Mouse (Mus musculus) heart, postnatal 14 days (tissue): ENCODE data around the gene Nr1h4. TPM values are rescaled to one million over a fixed set of nuclear protein-coding genes. Genes with fewer than 3 reads are reported as not detected.

Experiments used
- DNase-seq, 2 experiments: peaks; one replicate each; pipeline ENCODE4 v3.0.0; 2021 to 2022
- intact Hi-C: fragments of 180-260 bp; cut with DNase I; formaldehyde crosslinking; loops from one replicate; pipeline ENCODE4 v1.15.1; 2025
- total RNA-seq, 2 experiments: library from RNA; stranded (reverse); gene quantifications; 2 replicates each; pipeline ENCODE4 v1.2.3; 2021

Gene Nr1h4
- total RNA-seq, 2 experiments from 2014 or later = 0.51 to 0.53 TPM

GRCm38 (mm10) chr10:89483113-89483512 is 50.3 kb downstream of the Nr1h4 start:
- no peak for DNase-seq
- intact Hi-C loops = no loop called here

GRCm38 (mm10) chr10:89482142-89482681 is 51.2 kb downstream of the Nr1h4 start:
- intact Hi-C loops = no loop called here
- no peak for DNase-seq

DNA sequence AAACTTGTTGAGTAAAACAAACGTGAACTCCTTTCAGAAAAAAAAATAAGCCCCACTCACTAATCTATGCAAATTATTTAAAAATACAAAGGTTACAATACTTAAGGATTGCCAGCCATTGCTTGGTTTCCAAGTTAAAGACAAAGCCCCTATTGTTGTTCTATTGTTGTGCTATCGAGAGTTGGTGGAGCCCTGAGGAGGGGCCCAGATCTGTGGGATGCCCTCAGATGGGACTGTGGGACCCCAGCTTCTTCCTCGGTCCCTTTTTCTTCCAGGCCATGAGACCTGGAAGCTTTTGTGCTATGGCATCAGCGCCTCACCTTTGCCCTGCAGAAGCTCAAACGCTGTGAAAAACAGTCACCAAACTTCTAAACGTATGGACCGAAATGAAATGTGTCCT is 51.7 kb downstream of the Nr1h4 start:
- intact Hi-C loops = no loop called here
- DNase-seq = no peak

- DNase-seq = no peak
Measured at GRCm38 (mm10) chr10:89478766-89479165, 54.6 kb downstream of the Nr1h4 start.

DNA sequence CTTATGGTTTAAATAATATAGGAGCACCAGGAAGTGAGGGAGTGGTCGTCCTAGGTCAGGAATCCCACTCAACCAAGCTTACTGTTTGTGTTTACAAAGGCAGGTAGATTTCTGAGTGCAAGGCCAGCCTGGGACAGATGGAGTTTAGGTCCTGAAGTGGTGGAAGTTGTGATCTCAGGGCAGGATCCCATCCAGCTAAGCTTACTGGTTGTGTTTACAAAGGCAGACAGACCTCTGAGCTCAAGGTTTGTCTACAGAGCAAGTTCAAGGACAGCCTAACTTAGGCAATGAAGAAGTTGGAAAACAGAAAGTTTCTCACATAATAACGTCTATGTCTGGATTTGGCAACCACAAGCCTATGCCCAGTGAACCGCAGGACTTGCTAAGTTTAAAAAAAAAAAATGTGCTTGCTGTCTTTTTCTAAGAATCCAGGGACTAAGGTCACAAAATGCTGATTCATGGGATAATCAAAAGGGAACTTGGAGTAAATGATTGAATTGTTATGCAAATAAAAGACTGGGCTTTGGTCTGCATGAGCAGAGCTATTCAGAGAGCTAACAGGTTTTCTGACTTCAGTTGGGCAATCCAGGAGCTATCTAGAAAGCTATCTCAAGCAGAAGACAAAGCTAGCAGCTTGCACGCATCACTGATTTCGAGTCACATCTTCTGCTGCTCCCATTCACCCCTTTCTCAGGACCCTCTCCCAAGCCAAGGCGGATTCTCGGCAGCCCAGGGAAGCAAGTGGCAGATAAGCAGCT is 62.6 kb downstream of the Nr1h4 start:
- no peak for DNase-seq
- intact Hi-C loops = no loop called here

More at GRCm38 (mm10) chr10:89478766-89479165, 54.6 kb downstream of the Nr1h4 start:
- intact Hi-C loops = no loop called here

DNA sequence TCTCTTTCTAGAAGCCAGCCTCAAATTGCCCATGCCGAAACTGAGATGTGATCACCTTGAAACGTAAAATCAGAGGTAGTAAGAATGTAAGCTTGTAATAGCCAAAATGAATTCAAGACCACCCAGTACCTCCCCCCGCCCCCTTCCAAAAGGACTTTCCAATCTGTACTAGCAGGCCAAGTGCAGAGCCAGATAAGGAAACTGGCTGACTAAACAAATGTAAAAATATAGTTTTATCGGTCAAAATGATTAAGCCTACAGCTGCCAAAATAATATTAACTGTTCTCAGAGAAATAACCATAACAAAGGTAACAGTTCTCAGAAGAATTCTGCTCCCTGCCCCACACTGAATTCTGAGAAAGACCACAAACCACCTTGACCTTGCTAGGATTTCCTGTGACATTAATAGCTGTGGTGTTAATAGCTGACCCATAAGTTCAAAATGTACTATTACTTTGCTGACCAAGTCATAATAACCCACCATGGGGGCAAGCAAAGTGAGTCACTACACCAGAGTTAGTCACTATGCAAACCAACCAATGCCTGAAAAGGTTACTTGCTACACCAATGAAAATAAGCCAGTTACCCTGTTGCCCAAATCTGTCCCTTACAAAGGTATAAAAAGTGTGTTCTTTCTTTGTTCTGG is 68.5 kb downstream of the Nr1h4 start:
- intact Hi-C loops = loop anchor here (5.0 kb wide), 1 partner anchor 357 kb away; no protein-coding TSS in a partner anchor
- DNase-seq = no peak

DNA sequence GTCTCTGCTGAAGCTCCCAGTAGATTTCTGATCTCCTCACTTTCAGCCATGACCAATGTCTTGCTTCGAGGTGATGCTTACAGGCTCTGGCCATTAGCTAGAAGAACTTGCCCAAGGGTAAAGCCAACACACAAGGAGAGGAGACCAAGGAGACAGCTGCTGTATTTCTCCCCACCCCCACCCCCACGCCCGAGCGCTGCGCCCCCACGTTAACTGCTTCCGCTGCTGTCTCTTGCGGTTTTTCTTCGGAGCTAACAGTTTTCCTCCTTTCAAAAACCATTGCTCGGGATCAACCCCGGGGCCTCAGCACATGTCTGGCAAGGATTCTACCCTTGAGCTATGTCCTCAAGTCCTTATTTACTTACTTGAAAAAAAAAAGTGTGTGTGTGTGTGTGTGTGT is 70.5 kb downstream of the Nr1h4 start:
- no peak for DNase-seq
- intact Hi-C loops = loop anchor here (1.0 to 5.0 kb wide), 2 partner anchors 167 to 359 kb away; no protein-coding TSS in a partner anchor

DNA sequence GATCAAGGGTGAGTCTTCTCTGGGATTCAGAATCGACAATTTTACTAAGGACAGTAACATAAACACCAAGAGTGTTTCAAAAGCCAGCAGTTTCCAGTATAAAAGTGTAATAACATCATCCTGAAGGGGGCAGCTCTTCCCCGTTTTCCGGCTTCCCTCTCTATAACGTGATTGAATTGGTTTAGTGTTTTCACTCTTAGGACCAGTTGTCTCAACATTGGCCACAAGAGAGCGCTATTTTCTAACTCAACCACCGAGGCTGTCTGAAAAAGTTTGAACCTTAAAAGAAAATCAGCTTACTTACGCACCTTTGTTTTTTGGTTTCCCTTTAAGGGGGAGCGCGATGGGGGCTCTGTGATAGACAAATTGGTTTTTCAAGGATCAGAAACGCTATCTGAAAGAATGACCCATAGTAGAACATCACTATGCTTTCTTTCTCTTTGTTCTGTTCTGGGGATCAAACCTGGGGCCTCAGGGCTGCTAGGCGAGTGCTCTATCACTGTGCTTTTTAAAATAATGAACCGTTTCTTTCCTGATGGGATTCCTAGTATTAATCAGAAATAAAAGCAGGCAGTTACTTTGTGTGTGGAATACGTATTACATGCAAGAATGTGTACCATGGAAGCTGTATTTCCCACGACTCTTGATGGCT is 71.4 kb downstream of the Nr1h4 start:
- peak; percentile 71 to 85 for DNase-seq
- intact Hi-C loops = loop anchor here (1.0 to 5.0 kb wide), 2 partner anchors 168 to 360 kb away; no protein-coding TSS in a partner anchor

DNA sequence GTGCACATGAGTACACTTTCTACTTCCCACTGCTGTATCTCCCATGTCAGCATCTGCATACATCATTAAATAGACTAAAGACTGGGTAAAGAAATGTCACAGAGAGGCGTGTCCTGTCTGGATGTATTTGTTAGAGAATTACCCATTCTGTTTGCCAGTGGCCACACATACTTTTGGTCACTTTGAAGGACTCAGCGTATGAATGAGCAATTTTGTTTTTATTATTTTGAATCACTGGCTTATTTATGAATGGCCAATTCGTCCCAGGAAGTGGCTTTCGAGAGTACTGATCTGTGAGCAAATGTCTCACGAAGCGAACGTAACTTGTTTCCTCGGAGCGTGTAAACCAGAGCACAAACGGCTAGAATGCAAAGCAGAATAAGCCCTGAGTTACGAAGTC is 72.4 kb downstream of the Nr1h4 start:
- intact Hi-C loops = loop anchor here (5.0 kb wide), 1 partner anchor 361 kb away; no protein-coding TSS in a partner anchor

DNA sequence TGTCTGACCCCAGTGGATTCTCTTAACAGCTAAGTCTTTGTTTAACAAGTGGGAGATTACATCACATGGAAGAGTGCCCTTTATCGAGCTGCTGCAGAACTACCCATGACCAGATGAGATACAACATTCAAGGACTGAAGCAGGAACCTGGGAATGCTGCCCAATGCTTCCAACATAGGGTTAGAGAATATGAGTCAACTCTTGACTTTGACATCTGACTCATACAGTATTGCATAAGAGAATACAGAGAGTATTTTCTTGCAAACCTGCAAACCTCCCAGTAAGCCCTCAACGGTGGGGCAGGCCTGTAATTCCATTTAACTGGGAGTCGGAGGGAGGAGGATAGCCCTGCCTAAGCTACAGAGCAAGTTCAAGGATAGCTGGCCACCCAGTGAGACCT is 74.6 kb downstream of the Nr1h4 start:
- intact Hi-C loops = no loop called here
- peak; percentile 10 to 17 for DNase-seq

More for the DNA sequence above, 72.4 kb downstream of the Nr1h4 start:
- no peak for DNase-seq

- DNase-seq = no peak
- intact Hi-C loops = no loop called here
Measured at GRCm38 (mm10) chr10:89453794-89454193, 79.6 kb downstream of the Nr1h4 start.

- intact Hi-C loops = no loop called here
- no peak for DNase-seq
Measured at GRCm38 (mm10) chr10:89453068-89453641, 80.2 kb downstream of the Nr1h4 start.

DNA sequence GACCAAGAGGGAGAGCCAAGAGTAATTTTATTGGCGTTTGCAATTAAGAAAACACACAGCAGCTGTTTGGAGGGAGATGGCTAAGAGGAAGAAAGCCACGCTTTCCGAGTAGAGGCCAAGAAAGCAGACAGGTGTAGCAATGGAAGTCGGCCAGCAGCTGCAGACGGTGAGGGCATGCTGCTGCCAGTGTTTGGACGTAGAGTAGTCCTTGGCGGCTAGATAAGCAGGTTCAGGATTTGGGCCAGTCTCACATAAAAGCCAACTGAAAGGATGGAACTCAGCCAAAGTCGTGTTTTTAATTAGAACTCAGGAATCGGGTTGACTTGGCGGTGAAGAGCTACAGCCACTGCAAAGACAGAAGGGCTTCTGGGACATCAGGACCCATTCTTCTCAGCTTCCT is 83.0 kb downstream of the Nr1h4 start:
- intact Hi-C loops = no loop called here
- DNase-seq = no peak

DNA sequence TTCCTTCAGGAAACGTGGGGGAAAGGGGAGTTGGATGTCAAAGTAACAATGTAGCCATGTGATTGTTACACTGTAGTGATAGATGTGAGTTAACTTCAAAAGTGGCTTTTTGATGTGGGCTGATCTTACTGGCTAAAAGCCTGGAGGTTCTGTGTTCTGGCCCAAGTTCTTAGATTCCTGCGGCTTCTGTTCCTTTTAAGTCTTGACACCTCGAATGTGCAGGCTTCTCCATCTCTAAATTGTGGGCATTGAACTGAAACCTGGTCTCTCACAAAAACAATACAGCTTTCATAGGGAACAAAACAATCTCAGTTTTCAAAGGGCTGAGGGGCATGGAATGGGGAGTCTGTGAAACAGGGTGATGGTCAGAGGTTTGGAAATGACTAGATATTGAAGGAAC is 89.0 kb downstream of the Nr1h4 start:
- no peak for DNase-seq
- intact Hi-C loops = no loop called here

GRCm38 (mm10) chr10:89443623-89444151 is 89.7 kb downstream of the Nr1h4 start, which contains the start of gene Gas2l3:
TSS of gene Gas2l3 (minus strand) at chr10:89443967.
- DNase-seq = peak; percentile 86 to 87
- intact Hi-C loops = no loop called here

- intact Hi-C loops = no loop called here
- DNase-seq = peak; percentile 19 to 22
Measured at GRCm38 (mm10) chr10:89443115-89443622, 90.2 kb downstream of the Nr1h4 start.

GRCm38 (mm10) chr10:89442640-89443039 is 90.7 kb downstream of the Nr1h4 start:
- DNase-seq = no peak
- intact Hi-C loops = no loop called here

GRCm38 (mm10) chr10:89441961-89442360 is 91.4 kb downstream of the Nr1h4 start:
- no peak for DNase-seq
- intact Hi-C loops = no loop called here

DNA sequence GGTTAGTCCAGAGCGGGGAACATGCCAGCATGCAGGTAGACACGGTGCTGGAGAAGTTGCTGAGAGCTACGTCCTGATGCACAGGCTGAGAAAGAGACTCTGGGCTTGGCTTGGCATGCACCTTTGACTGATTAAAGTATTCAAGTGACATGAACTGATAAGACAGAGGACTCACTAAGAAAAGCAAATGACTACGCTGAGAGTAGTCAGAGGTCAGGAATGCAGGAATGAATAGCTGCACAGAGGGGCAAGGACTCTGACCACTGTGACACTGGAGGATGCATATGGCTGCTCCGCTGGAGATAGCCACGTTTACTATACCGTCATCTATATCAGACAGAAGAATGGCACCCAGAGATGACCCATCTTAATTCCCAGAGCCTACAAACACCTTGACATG is 94.0 kb downstream of the Nr1h4 start:
- intact Hi-C loops = no loop called here
- DNase-seq = no peak

DNA sequence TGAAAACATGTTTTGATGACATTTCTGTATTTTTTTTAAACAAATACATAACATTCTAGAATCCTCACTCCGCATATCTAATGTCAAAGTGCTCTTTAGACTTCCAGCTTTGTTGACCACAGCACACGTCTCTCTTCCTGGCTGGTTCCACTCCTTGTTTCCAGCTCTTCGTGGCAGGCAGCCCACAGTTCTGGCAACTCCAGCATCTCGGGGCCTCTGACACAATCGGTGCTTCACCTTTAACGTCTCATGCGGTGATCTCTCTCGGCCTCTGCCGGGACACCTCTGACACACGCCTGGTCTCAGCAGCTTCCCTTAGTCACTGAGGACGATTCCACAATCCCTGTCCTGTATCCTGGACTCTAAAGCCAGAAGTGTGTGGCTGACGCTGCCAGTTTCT is 95.4 kb downstream of the Nr1h4 start:
- intact Hi-C loops = no loop called here
- peak; percentile 23 to 34 for DNase-seq
